Mouse (Mus musculus) liver, embryonic 13.5 days (tissue): ENCODE measurements around the gene Usp42. TPM values are rescaled to one million over a fixed set of nuclear protein-coding genes. Genes with fewer than 3 reads are reported as not detected.
A peak's percentile ranks its signal among the peaks of the same experiment; 100 is the strongest.

Experiments used
- ATAC-seq: fragments of 200-750 bp; cut with Nextera tagmentation; 2 replicates; pipeline ENCODE4 v1.8.0; 2017; ENCODE audit warnings: low read depth, mild to moderate bottlenecking, moderate number of reproducible peaks, moderate library complexity
- DNase-seq: peaks from one replicate; pipeline ENCODE4 v3.0.0; 2022
- H3K27ac ChIP-seq: fragments of 300-500 bp; sonication (generic); 2 replicates; pipeline ENCODE4 v1.5.1; 2015; ENCODE audit warnings: moderate library complexity, mild to moderate bottlenecking, inconsistent platforms
- H3K27me3 ChIP-seq: fragments of 300-500 bp; sonication (generic); 2 replicates; pipeline ENCODE4 v1.6.1; 2015; ENCODE audit warnings: mild to moderate bottlenecking, inconsistent platforms
- H3K36me3 ChIP-seq: fragments of 300-500 bp; sonication (generic); 2 replicates; pipeline ENCODE4 v1.6.1; 2015; ENCODE audit warnings: mild to moderate bottlenecking, inconsistent platforms
- H3K4me1 ChIP-seq: fragments of 300-500 bp; sonication (generic); replicated peaks from 2 replicates; pipeline ENCODE4 v1.6.1; 2015; ENCODE audit warnings: inconsistent platforms
- H3K4me2 ChIP-seq: fragments of 300-500 bp; sonication (generic); 2 replicates; pipeline ENCODE4 v1.6.1; 2015; ENCODE audit warnings: inconsistent platforms, mild to moderate bottlenecking, moderate library complexity
- H3K4me3 ChIP-seq: fragments of 300-500 bp; sonication (generic); replicated peaks from 2 replicates; pipeline ENCODE4 v1.5.1; 2015; ENCODE audit warnings: mild to moderate bottlenecking, inconsistent platforms
- H3K9ac ChIP-seq: fragments of 300-500 bp; sonication (generic); 2 replicates; pipeline ENCODE4 v1.6.1; 2015; ENCODE audit warnings: mild to moderate bottlenecking, inconsistent platforms
- H3K9me3 ChIP-seq: fragments of 300-500 bp; sonication (generic); replicated peaks from 2 replicates; pipeline ENCODE4 v1.6.1; 2016; ENCODE audit warnings: inconsistent platforms
- WGBS: fragments of 180-500 bp; shearing (Covaris S2); methylation state at CpG from one replicate; pipeline ENCODE4 v1.1.7; 2015; ENCODE audit not compliant: insufficient replicate concordance; 5-methylcytosine and 5-hydroxymethylcytosine counted together
- polyA plus RNA-seq: library from polyadenylated mRNA; unstranded; fragments of >200 nt; fragmentation: Nextera tagmentation; extraction: Ambion mirVana; gene quantifications from 2 replicates; pipeline ENCODE4 v1.2.1, GENCODE M21; 2015

Gene Usp42
- polyA plus RNA-seq, result 4.4 and 5.2 TPM in 2 replicates

GRCm38 (mm10) chr5:143732180-143732891 is at the start of gene Usp42:
Gene Usp42 (minus strand): TSS chr5:143732280.
- ATAC-seq (peak; percentile 94), DNase-seq (peak; percentile 93)
- H3K4me2 ChIP-seq, result peak within 1 kb of the TSS; percentile 97
- H3K27ac ChIP-seq, result peak within 1 kb of the TSS; percentile 93
- peaks cover 21% of the 10 kb centered on the region for H3K4me1 ChIP-seq
- H3K4me3 ChIP-seq, result peak within 1 kb of the TSS; percentile 98
- no peaks in the 10 kb centered on the region for H3K9me3 ChIP-seq
- under 1% methylated on average over 57 of the region's 82 CpGs for WGBS
- H3K9ac ChIP-seq, result peak within 1 kb of the TSS; percentile 99
- H3K27me3 ChIP-seq, result no peaks in the 10 kb centered on the region
- H3K36me3 ChIP-seq, result no peaks in the 10 kb centered on the region

GRCm38 (mm10) chr5:143760508-143760907 is 28.4 kb upstream of the Usp42 start:
- H3K9ac ChIP-seq, result no peak overlapping the region
- no peak overlapping the region for H3K27ac ChIP-seq
- no peak for ATAC-seq
- H3K4me3 ChIP-seq, result no peak overlapping the region
- no peaks in the 10 kb centered on the region for H3K9me3 ChIP-seq
- H3K4me2 ChIP-seq, result no peak overlapping the region
- 69% methylated on average over 3 of the region's 3 CpGs for WGBS
- H3K4me1 ChIP-seq, result peaks cover 14% of the 10 kb centered on the region
- H3K27me3 ChIP-seq, result no peaks in the 10 kb centered on the region
- no peak for DNase-seq
- no peaks in the 10 kb centered on the region for H3K36me3 ChIP-seq

DNA sequence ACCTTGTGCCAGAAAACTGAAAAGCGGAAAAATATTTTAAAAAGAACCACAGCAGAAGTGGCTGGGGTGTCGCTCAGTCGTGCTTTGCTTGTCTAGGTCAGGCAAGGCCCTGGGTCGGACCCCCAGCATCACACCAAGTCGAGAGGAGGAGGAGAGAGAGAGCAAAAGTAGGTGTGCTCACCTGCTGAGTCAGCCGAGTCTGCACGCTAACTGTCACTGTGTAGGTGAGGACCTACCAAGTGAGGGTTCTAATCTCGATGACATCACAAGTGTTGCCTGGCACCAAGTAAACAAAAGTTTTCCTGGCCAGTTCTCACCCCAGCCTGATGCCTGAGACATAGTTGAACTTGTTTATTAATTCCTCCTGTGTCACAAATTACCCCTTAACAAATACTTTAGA is 27.5 kb upstream of the Usp42 start:
- ATAC-seq, result no peak
- 72% methylated on average over 8 of the region's 8 CpGs for WGBS
- no peaks in the 10 kb centered on the region for H3K36me3 ChIP-seq
- no peak overlapping the region for H3K27ac ChIP-seq
- no peak overlapping the region for H3K4me3 ChIP-seq
- H3K9ac ChIP-seq, result no peak overlapping the region
- DNase-seq, result no peak
- no peak overlapping the region for H3K4me2 ChIP-seq
- H3K9me3 ChIP-seq, result no peaks in the 10 kb centered on the region
- H3K27me3 ChIP-seq, result no peaks in the 10 kb centered on the region
- peaks cover 14% of the 10 kb centered on the region for H3K4me1 ChIP-seq

GRCm38 (mm10) chr5:143757755-143758443 is 25.8 kb upstream of the Usp42 start:
- no peaks in the 10 kb centered on the region for H3K9me3 ChIP-seq
- H3K27ac ChIP-seq, result no peak overlapping the region
- peak; percentile 87 for ATAC-seq
- H3K36me3 ChIP-seq, result no peaks in the 10 kb centered on the region
- peak overlapping the region; percentile 61 for H3K4me2 ChIP-seq
- WGBS, result 20% methylated on average over 28 of the region's 28 CpGs
- peak overlapping the region; percentile 59 for H3K9ac ChIP-seq
- H3K27me3 ChIP-seq, result no peaks in the 10 kb centered on the region
- peaks cover 14% of the 10 kb centered on the region for H3K4me1 ChIP-seq
- DNase-seq, result peak; percentile 66
- peak overlapping the region; percentile 55 for H3K4me3 ChIP-seq

GRCm38 (mm10) chr5:143755529-143756141 is 23.6 kb upstream of the Usp42 start:
- Histone ChIP-seq H3K9ac (no peak overlapping the region), H3K4me2 (no peak overlapping the region), H3K4me3 (no peak overlapping the region), H3K27ac (no peak overlapping the region), H3K36me3 (no peaks in the 10 kb centered on the region), H3K4me1 (peaks cover 14% of the 10 kb centered on the region), H3K27me3 (no peaks in the 10 kb centered on the region), H3K9me3 (no peaks in the 10 kb centered on the region)
- DNase-seq (no peak), ATAC-seq (no peak)
- 81% methylated on average over 9 of the region's 9 CpGs for WGBS

DNA sequence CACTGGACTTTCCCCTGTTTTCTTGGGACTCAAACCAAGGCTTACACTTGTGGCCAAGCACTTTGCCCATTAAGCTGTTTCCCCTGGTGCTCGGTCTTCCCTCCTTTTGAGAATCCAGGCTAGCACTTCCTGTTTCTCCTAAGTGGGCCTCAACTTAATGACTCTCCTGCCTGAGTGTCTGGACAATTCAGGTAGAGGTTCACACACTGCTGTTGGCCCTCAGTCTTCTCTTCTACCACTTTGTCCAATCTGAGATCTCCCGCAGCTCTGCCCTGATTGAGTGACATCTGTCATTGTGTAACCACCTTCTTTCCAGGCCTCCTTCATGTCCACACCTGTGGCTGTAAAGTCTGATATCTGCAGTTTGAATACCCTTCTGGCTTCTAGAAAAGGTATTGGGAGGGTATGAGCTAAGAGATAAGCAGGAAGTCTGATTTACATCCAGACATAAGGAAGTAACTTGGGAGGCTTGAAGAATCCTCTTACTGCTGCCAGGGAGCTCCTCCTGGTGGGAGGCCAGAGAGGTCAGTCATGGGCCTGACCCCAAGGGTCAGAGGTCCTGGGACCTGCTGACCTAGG is 17.6 kb upstream of the Usp42 start:
- DNase-seq, result no peak
- 45% methylated on average over 2 of the region's 2 CpGs for WGBS
- H3K27ac ChIP-seq, result no peak overlapping the region

DNA sequence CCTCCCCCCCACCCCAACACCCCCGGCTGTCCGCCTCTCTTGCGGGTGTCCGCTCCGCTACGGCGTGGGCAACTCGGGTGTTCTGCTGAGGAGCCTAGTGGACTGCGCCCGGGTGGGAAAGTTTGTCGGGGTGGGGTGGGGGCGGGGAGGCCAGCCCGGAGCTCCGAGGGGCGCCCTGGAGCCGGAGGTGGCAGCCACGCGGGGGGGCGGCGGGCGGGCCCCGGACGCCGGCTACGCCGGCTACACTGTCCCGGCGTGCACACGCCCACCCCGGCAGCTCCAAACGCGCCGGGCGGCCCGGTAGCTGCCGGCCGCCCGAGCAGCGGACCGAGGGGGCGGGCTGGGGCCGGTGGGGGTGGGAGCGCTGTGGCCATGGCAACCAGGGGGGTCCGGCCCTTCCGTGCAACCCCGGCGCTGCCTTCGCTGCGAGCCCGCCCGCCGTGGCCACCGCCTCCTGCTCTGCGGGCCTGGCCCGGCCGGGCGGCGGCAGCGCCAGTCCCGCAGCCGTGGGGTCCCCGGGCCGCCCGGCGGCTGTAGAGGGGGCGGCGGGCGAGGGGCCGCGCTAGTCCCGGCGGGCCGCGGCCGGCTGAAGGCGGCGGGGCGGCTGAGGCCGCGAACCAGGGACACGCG is 482 bp downstream of the Usp42 start:
- Histone ChIP-seq H3K4me2 (peak overlapping the region; percentile 97), H3K9ac (peak overlapping the region; percentile 99), H3K27ac (peak overlapping the region; percentile 93), H3K4me3 (peak overlapping the region; percentile 98), H3K4me1 (peaks cover 21% of the 10 kb centered on the region), H3K36me3 (peaks cover 5% of the 10 kb centered on the region), H3K9me3 (no peaks in the 10 kb centered on the region), H3K27me3 (no peaks in the 10 kb centered on the region)
- ATAC-seq (peak; percentile 32), DNase-seq (peak; percentile 16)
- WGBS, result under 1% methylated on average over 75 of the region's 82 CpGs

More for the DNA sequence above, 17.6 kb upstream of the Usp42 start:
- H3K4me3 ChIP-seq, result no peak overlapping the region
- no peak overlapping the region for H3K4me2 ChIP-seq
- ATAC-seq, result no peak
- no peaks in the 10 kb centered on the region for H3K4me1 ChIP-seq
- no peaks in the 10 kb centered on the region for H3K27me3 ChIP-seq
- no peaks in the 10 kb centered on the region for H3K9me3 ChIP-seq
- no peaks in the 10 kb centered on the region for H3K36me3 ChIP-seq
- H3K9ac ChIP-seq, result no peak overlapping the region

DNA sequence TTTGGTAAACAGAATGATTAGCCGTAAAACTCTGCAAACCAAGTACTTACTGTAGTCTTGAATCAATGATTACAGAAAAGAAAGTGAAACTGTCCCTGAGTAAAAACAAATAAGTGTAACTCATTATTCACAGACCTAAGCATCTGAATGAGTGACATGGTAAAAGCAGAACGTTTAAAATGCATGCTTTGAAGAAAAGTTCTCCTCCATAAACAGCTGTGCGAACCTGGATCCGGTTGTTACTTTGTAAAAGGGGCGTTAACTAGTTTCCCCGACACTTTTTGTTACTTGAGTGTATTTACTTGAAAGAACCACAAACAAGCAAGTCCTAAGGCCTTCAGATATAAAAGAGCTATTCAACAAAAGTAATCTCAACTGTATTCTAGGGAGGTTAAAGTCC is 1.2 kb downstream of the Usp42 start:
- peak overlapping the region; percentile 99 for H3K9ac ChIP-seq
- peak overlapping the region; percentile 97 for H3K4me2 ChIP-seq
- 12% methylated on average over 6 of the region's 6 CpGs for WGBS
- H3K27ac ChIP-seq, result peak overlapping the region; percentile 93
- H3K36me3 ChIP-seq, result peaks cover 11% of the 10 kb centered on the region
- peaks cover 21% of the 10 kb centered on the region for H3K4me1 ChIP-seq
- H3K27me3 ChIP-seq, result no peaks in the 10 kb centered on the region
- no peaks in the 10 kb centered on the region for H3K9me3 ChIP-seq
- peak overlapping the region; percentile 98 for H3K4me3 ChIP-seq
- DNase-seq (no peak), ATAC-seq (no peak)

DNA sequence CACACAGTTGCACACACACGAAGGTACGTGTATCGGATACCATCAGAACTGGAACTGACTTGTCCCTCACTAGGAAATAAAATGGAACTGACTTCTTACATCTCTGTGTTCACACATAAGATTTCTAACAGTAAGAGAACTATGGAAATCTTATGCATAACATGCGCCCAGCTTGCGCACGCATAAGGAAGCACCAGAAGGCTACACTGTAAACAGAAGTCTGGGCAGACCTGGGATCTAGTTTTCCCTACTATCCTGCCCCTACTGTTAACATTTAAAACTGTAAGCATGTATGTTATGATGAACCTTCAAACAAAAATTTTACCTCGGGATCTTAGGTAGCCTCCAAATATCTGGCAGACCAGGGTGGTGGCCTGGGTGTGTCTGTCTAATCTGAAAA is 10.1 kb downstream of the Usp42 start:
- Histone ChIP-seq H3K9me3 (no peaks in the 10 kb centered on the region), H3K4me1 (peaks cover 10% of the 10 kb centered on the region), H3K27ac (no peak overlapping the region), H3K4me2 (no peak overlapping the region), H3K4me3 (no peak overlapping the region), H3K9ac (no peak overlapping the region; the same call in 1 of the 2 replicates), H3K36me3 (peaks cover 86% of the 10 kb centered on the region), H3K27me3 (no peaks in the 10 kb centered on the region)
- ATAC-seq, result no peak
- 83% methylated on average over 7 of the region's 7 CpGs for WGBS
- no peak for DNase-seq

DNA sequence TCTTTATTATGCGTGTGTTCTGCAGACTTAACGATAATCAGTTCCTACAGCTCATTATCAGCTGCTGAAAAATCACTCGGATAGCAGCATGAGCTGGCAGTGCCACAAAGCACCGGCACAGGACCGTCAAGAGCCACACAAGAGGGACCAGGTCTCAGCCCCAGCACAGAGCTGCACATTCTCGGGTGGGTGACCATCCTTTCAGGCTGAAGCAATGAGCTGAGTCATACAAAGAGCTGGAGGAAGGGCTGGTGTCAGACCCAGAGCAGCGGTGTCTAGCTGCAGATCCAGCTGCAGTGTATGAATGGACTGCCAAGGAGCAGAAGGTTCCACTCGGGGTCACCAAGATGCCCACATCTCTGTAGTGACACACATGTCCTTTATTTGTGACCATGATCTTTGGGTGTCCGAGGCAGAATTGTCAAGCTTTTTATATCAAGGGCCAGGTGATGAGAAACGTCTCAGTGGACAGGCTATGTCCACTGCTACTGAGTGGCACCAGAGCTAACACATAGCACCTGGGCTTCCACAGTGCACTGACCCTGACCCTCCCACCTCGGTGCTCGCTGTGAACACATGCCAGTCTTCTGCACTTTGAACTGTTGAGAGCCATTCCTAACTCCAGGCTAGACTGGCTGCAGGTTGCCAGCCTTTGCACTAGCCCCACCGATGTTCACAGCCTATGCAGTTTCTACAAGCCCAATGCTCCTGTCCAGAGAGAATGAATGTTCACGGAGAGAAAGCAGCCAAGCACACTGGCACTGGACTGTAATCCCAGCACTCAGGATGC is 19.9 kb downstream of the Usp42 start:
- Histone ChIP-seq H3K9ac (no peak overlapping the region), H3K36me3 (peaks cover 89% of the 10 kb centered on the region), H3K4me1 (no peaks in the 10 kb centered on the region), H3K9me3 (no peaks in the 10 kb centered on the region), H3K4me2 (no peak overlapping the region), H3K27ac (no peak overlapping the region), H3K4me3 (no peak overlapping the region), H3K27me3 (no peaks in the 10 kb centered on the region)
- ATAC-seq (no peak), DNase-seq (no peak)
- 76% methylated on average over 14 of the region's 14 CpGs for WGBS
